Mouse (Mus musculus): ENCODE measurements around the gene Atxn7. TPM values are rescaled to one million over a fixed set of nuclear protein-coding genes. Genes with fewer than 3 reads are reported as not detected.

The Atxn7 gene
- polyA plus RNA-seq (2014; fragmentation: Nextera tagmentation; extraction: Ambion mirVana) = 5.9 and 6.6 TPM in 2 replicates

DNA sequence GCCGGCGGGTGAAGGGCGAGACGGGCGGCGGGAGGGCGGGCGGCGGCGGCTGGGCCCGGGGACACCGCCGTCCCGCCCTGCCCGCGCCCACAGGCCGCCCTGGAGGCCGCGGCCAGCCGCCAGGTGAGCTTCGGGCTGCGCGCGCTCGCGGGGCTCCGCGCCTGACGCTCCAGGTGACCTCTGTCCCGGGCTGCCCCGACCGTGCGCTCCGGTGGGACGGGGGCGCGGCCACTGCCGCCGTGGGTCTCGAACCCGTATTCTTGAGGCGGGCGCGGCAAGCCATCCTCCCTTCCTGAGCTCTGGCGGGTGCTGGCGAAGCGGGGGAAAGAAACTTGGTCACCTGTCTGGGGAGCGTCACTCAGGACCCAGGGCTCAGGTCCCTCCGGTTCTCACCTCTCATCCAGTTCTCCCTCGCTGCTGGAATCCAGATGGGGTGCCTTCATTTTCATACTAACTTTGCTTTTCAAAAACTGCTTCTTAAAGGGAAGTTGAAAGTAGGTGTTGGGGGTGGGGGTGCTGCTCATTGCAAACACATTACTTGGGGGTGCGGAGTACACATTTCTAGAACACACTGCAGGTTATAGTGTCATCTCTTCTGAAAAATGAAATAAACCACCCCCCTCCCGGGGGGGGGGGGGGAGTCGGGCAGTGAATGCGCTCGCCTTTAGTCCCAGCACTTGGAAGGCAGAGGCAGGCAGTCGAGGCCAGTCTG, at the start of gene Atxn7, which contains the start of gene Thoc7:
Gene Atxn7 (plus strand): TSS at position 40 of the 712 bp plus-strand sequence.
Gene Thoc7 (minus strand): TSS at position 452 of the 712 bp plus-strand sequence.
- Histone ChIP-seq H3K4me1 (replicated peaks; ENCODE audit: control insufficient read depth, insufficient read depth, low read length) (peaks cover 5% of the 10 kb centered on the region), H3K9me3 (ENCODE audit: control insufficient read depth, low read length) (no peaks in the 10 kb centered on the region), H3K4me3 (ENCODE audit: low read depth, low read length) (peak within 1 kb of the TSS; percentile 93), H3K9ac (ENCODE audit: low read length) (peak within 1 kb of the TSS; percentile 98), H3K27ac (ENCODE audit: low read depth) (peak within 1 kb of the TSS; percentile 93), H3K27me3 (replicated peaks; ENCODE audit: control insufficient read depth, insufficient read depth, low read length) (no peaks in the 10 kb centered on the region), H3K36me3 (ENCODE audit: control insufficient read depth, insufficient read depth, low read length) (peaks cover 4% of the 10 kb centered on the region; the same call in 1 of the 2 replicates), H3K4me2 (ENCODE audit: low read length) (peak within 1 kb of the TSS; percentile 56)
- DNase-seq (ENCODE audit: low spot score) (peak; percentile 85), ATAC-seq (replicated peaks; ENCODE audit: low FRiP score, low TSS enrichment, low read depth) (peak; percentile 72)
- WGBS = 2% methylated on average over 51 of the region's 56 CpGs

- WGBS = 59% methylated on average over 1 of the region's 1 CpGs
- Histone ChIP-seq H3K9me3 (ENCODE audit: control insufficient read depth, low read length) (no peaks in the 10 kb centered on the region), H3K4me1 (replicated peaks; ENCODE audit: control insufficient read depth, insufficient read depth, low read length) (no peaks in the 10 kb centered on the region), H3K4me3 (ENCODE audit: low read depth, low read length) (no peak within 1 kb of the TSS), H3K9ac (ENCODE audit: low read length) (no peak within 1 kb of the TSS), H3K36me3 (ENCODE audit: control insufficient read depth, insufficient read depth, low read length) (no peaks in the 10 kb centered on the region), H3K27ac (ENCODE audit: low read depth) (no peak within 1 kb of the TSS), H3K27me3 (replicated peaks; ENCODE audit: control insufficient read depth, insufficient read depth, low read length) (no peaks in the 10 kb centered on the region), H3K4me2 (ENCODE audit: low read length) (no peak within 1 kb of the TSS)
- no peak for ATAC-seq (replicated peaks; ENCODE audit: low FRiP score, low TSS enrichment, low read depth)
- DNase-seq (ENCODE audit: low spot score) = no peak
These were observed 46.7 kb upstream of the Atxn7 start, which contains the start of gene Gm281 for GRCm38 (mm10) chr14:13914387-13915082. TSS of gene Gm281 (minus strand) at chr14:13914478.

DNA sequence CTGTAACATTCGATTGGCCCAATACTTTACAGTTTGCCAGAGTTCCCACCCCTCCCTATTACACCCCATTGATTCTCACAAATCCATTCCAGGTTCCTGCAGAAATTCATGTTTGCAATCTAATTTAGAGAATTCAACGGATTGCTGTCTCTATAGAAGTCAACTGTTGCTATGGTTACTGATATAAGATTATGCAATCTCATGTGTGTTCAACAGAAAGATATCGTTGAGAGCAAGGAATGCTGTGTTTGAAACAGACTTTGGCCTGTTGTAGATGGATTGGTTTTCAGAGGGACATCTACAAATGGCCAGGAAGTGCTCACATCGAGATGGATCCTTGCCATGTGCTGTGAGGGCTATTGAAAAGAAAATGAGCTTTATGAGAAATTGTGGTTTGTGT, 46.0 kb upstream of the Atxn7 start:
- Histone ChIP-seq H3K4me3 (ENCODE audit: low read depth, low read length) (no peak overlapping the region), H3K9me3 (ENCODE audit: control insufficient read depth, low read length) (no peaks in the 10 kb centered on the region), H3K27me3 (replicated peaks; ENCODE audit: control insufficient read depth, insufficient read depth, low read length) (no peaks in the 10 kb centered on the region), H3K4me2 (ENCODE audit: low read length) (no peak overlapping the region), H3K36me3 (ENCODE audit: control insufficient read depth, insufficient read depth, low read length) (no peaks in the 10 kb centered on the region), H3K9ac (ENCODE audit: low read length) (no peak overlapping the region), H3K4me1 (replicated peaks; ENCODE audit: control insufficient read depth, insufficient read depth, low read length) (no peaks in the 10 kb centered on the region), H3K27ac (ENCODE audit: low read depth) (no peak overlapping the region)
- 65% methylated on average over 4 of the region's 4 CpGs for WGBS
- DNase-seq (ENCODE audit: low spot score) = no peak
- ATAC-seq (replicated peaks; ENCODE audit: low FRiP score, low TSS enrichment, low read depth) = no peak

DNA sequence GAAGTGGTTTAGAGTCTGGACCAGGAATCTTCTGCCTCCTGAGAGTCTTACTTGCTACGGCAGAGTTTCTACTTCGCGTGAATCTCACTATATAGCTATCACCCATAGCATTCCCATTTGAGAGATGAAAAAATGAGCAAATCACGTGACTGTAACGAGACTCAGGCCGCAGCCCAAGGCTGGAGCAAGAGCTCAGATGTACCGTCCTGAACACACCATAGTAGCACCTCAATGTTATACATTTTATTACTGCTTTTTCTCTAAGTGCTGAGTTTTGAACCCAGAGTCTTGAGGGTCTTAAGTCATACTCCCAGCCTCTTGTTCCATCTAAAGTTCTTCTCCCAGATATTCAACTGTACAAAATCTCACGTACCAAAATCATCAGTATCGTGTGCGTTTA, 44.0 kb upstream of the Atxn7 start:
- Histone ChIP-seq H3K36me3 (ENCODE audit: control insufficient read depth, insufficient read depth, low read length) (no peaks in the 10 kb centered on the region), H3K9ac (ENCODE audit: low read length) (no peak overlapping the region)
- no peak for ATAC-seq (replicated peaks; ENCODE audit: low FRiP score, low TSS enrichment, low read depth)

DNA sequence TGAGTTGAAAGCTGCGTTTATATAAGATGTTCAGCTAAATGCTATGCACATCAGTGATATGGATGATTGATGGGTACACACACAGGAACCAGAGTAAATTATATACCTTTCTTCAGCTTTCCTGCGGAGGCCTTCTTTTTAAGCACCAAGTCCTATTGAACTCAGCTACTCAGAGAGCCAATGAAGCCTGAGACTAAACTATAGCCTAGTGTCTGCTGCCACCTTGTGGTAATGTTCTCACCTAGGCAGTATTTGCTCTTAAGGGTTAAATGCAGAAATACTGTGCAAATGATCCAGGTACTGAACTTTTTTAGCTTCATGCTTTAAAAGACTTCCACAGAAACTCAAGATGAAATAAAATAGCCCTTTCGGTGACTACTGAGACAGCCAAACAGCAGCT, 43.6 kb upstream of the Atxn7 start:
- Histone ChIP-seq H3K4me2 (ENCODE audit: low read length) (no peak overlapping the region), H3K27ac (ENCODE audit: low read depth) (no peak overlapping the region), H3K4me3 (ENCODE audit: low read depth, low read length) (no peak overlapping the region), H3K27me3 (replicated peaks; ENCODE audit: control insufficient read depth, insufficient read depth, low read length) (no peaks in the 10 kb centered on the region), H3K9ac (ENCODE audit: low read length) (no peak overlapping the region), H3K4me1 (replicated peaks; ENCODE audit: control insufficient read depth, insufficient read depth, low read length) (no peaks in the 10 kb centered on the region), H3K36me3 (ENCODE audit: control insufficient read depth, insufficient read depth, low read length) (no peaks in the 10 kb centered on the region), H3K9me3 (ENCODE audit: control insufficient read depth, low read length) (no peaks in the 10 kb centered on the region)
- ATAC-seq (replicated peaks; ENCODE audit: low FRiP score, low TSS enrichment, low read depth) (peak; percentile 60; the same call in 1 of the 2 replicates), DNase-seq (ENCODE audit: low spot score) (peak; percentile 72)
- 39% methylated on average over 3 of the region's 3 CpGs for WGBS

More for the DNA sequence above, 44.0 kb upstream of the Atxn7 start:
- H3K4me1 ChIP-seq (replicated peaks; ENCODE audit: control insufficient read depth, insufficient read depth, low read length) = no peaks in the 10 kb centered on the region
- H3K4me3 ChIP-seq (ENCODE audit: low read depth, low read length) = no peak overlapping the region
- no peak overlapping the region for H3K4me2 ChIP-seq (ENCODE audit: low read length)
- no peak for DNase-seq (ENCODE audit: low spot score)
- H3K27ac ChIP-seq (ENCODE audit: low read depth) = no peak overlapping the region
- H3K9me3 ChIP-seq (ENCODE audit: control insufficient read depth, low read length) = no peaks in the 10 kb centered on the region
- no peaks in the 10 kb centered on the region for H3K27me3 ChIP-seq (replicated peaks; ENCODE audit: control insufficient read depth, insufficient read depth, low read length)
- 87% methylated on average over 10 of the region's 10 CpGs for whole genome bisulfite sequencing

DNA sequence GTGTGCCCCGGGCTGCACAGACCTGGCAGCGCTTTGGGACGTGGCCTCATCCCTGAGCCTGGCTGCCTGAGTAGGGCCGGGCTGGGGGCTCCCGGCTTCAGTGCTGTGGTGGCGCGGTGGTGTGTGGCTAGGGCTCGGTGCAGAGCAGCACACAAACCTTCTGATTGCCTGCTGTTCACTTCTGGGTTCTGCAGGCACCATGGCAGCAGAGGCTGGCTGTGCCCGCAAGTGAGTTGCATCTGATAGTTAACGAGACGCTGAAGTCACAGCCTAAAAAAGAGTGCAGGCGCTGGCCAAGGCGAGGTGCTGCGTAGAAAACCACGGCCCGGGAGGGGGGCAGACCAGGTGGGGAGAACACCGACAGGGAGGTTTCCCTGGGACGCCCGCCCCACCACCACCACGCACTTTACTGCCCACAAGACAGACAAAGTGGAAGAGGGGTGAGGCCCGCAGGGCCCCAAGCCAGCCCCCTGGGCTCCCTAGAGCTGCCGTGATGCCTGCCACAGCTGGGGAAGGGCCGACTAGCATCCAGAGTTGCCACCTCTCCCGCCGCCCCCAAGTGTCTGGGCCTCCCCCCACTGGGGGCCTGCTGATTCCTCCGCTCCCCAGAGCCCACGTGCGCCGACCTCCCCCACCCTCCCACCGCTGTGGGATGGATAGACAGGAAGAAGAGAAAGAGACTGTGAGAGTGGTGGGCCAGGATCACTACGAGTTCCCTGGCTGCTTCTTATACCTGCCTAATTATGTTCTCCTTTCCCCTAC, 27.8 kb upstream of the Atxn7 start:
- Histone ChIP-seq H3K27me3 (replicated peaks; ENCODE audit: control insufficient read depth, insufficient read depth, low read length) (no peaks in the 10 kb centered on the region), H3K9me3 (ENCODE audit: control insufficient read depth, low read length) (no peaks in the 10 kb centered on the region), H3K4me2 (ENCODE audit: low read length) (peak overlapping the region; percentile 58), H3K9ac (ENCODE audit: low read length) (peak overlapping the region; percentile 45), H3K4me1 (replicated peaks; ENCODE audit: control insufficient read depth, insufficient read depth, low read length) (no peaks in the 10 kb centered on the region), H3K27ac (ENCODE audit: low read depth) (no peak overlapping the region), H3K4me3 (ENCODE audit: low read depth, low read length) (peak overlapping the region; percentile 27; the same call in 1 of the 2 replicates), H3K36me3 (ENCODE audit: control insufficient read depth, insufficient read depth, low read length) (no peaks in the 10 kb centered on the region)
- peak; percentile 54 for DNase-seq (ENCODE audit: low spot score)
- WGBS = 29% methylated on average over 30 of the region's 31 CpGs
- peak; percentile 64; the same call in 1 of the 2 replicates for ATAC-seq (replicated peaks; ENCODE audit: low FRiP score, low TSS enrichment, low read depth)

DNA sequence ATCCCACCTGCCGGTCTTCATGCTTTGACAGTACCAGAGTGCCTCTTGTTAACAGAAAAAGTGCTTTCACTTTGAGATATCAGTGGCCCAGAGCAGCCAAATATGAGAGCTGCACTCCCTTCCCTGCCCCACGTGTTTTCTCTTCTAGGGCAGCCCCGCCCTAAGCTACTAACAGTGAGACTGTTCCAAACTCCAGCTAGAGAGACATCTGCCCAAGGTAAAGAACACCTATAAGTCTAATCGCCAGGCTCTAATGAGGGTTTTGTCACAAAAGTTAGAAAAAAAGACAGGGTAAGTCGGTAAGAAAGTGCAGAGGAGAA, 27.2 kb upstream of the Atxn7 start:
- WGBS = 46% methylated on average over 5 of the region's 5 CpGs
- H3K4me1 ChIP-seq (replicated peaks; ENCODE audit: control insufficient read depth, insufficient read depth, low read length) = no peaks in the 10 kb centered on the region
- H3K36me3 ChIP-seq (ENCODE audit: control insufficient read depth, insufficient read depth, low read length) = no peaks in the 10 kb centered on the region
- peak overlapping the region; percentile 58 for H3K4me2 ChIP-seq (ENCODE audit: low read length)
- H3K27ac ChIP-seq (ENCODE audit: low read depth) = no peak overlapping the region
- no peak overlapping the region for H3K9ac ChIP-seq (ENCODE audit: low read length)
- no peak overlapping the region for H3K4me3 ChIP-seq (ENCODE audit: low read depth, low read length)
- DNase-seq (ENCODE audit: low spot score) = no peak
- no peaks in the 10 kb centered on the region for H3K9me3 ChIP-seq (ENCODE audit: control insufficient read depth, low read length)
- ATAC-seq (replicated peaks; ENCODE audit: low FRiP score, low TSS enrichment, low read depth) = no peak
- H3K27me3 ChIP-seq (replicated peaks; ENCODE audit: control insufficient read depth, insufficient read depth, low read length) = no peaks in the 10 kb centered on the region

DNA sequence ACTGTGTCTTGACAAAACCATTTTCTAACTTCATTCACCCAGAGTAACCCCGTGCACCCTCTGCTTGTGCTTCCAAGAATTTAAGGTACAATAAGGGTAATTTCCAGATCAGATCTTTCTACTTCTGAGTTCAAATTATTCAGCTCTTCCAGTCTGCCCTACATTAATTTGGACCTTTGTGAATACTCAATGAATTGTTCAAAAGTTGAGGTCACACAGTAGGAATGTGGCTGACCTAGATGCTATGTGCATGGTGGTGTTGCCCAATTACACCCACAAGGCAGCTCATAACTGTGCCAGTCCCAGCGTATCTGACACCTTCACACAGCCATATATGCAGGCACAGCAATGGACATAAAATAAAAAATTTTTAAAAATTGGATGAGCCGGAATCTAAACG, 16.6 kb upstream of the Atxn7 start:
- Histone ChIP-seq H3K36me3 (ENCODE audit: control insufficient read depth, insufficient read depth, low read length) (peaks cover 27% of the 10 kb centered on the region), H3K27me3 (replicated peaks; ENCODE audit: control insufficient read depth, insufficient read depth, low read length) (no peaks in the 10 kb centered on the region), H3K4me3 (ENCODE audit: low read depth, low read length) (no peak overlapping the region), H3K9me3 (ENCODE audit: control insufficient read depth, low read length) (no peaks in the 10 kb centered on the region), H3K4me2 (ENCODE audit: low read length) (no peak overlapping the region), H3K4me1 (replicated peaks; ENCODE audit: control insufficient read depth, insufficient read depth, low read length) (no peaks in the 10 kb centered on the region), H3K27ac (ENCODE audit: low read depth) (no peak overlapping the region), H3K9ac (ENCODE audit: low read length) (no peak overlapping the region)
- DNase-seq (ENCODE audit: low spot score) (no peak), ATAC-seq (replicated peaks; ENCODE audit: low FRiP score, low TSS enrichment, low read depth) (no peak)
- 90% methylated on average over 4 of the region's 4 CpGs for WGBS

All from intestine, embryonic 14.5 days (tissue).